Mouse (Mus musculus): Measurements from ENCODE around the gene Lmbr1l. TPM values are rescaled to one million over a fixed set of nuclear protein-coding genes. Genes with fewer than 3 reads are reported as not detected.
A peak's percentile ranks its signal among the peaks of the same experiment; 100 is the strongest.

The Lmbr1l gene
- polyA plus RNA-seq, 3 experiments from 2014 or later: 17.3 to 46.9 (median 39.3) TPM

GRCm38 (mm10) chr15:98895635-98896589, 22.1 kb downstream of the Lmbr1l start:
- no peak for ATAC-seq

- ATAC-seq: no peak
These were observed 23.0 kb downstream of the Lmbr1l start for GRCm38 (mm10) chr15:98894746-98895634.

GRCm38 (mm10) chr15:98893940-98894745, 23.9 kb downstream of the Lmbr1l start, which contains the start of gene Rhebl1:
Gene Rhebl1 (minus strand): TSS chr15:98894540.
- peak; percentile 24 for ATAC-seq

DNA sequence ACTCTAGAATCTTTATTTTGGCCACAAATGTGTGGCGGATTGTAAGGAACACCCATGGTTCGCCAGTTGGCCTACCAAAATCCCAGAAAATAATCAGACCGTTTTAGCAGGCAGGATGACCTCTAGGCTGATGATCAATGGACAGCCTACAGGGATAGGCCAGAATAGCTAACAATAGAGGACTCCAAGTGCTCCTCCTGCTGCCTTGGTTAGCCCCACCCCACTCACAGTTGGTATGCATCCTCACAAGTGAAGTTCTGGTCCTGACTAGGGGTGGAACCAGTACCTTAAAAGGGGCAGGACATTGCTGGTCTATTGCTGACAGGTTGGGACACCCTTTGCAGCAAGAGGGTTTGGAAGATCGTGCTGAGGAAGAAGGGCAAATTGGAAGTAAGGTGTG, 25.0 kb downstream of the Lmbr1l start:
- no peak for ATAC-seq

DNA sequence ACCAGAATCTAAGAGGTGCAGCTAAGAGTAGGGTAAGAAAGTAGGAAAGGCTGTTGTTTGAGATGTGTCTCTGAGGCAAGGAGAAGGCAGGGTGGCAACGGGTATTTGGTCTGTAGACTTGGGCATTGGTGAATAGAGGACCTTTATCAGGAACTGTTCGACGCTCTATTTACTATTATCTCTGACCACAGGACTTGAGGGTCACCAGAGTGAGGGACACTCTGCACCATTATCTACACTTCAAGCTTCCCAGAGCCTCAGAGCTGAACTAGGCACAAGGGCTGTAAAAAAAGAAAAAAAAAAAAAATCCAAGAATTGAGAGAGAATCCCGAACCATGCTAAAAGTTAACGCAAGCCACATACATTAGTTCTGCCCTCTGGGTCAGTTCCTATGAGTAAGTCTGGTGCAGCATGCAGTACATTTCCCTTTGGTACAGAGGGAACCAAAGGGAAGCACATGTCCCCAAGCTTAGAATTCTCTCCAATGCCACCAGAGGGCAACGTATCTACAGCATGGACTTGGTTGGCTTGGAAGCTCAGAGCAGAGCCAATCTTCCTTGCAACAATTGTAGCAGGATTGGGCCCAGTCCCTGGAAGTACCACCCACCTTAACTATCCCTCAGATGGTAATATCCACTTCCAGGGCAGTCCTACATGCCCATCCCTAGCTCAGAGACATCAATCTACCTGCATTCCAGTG, 26.0 kb downstream of the Lmbr1l start:
- ATAC-seq: peak; percentile 79

DNA sequence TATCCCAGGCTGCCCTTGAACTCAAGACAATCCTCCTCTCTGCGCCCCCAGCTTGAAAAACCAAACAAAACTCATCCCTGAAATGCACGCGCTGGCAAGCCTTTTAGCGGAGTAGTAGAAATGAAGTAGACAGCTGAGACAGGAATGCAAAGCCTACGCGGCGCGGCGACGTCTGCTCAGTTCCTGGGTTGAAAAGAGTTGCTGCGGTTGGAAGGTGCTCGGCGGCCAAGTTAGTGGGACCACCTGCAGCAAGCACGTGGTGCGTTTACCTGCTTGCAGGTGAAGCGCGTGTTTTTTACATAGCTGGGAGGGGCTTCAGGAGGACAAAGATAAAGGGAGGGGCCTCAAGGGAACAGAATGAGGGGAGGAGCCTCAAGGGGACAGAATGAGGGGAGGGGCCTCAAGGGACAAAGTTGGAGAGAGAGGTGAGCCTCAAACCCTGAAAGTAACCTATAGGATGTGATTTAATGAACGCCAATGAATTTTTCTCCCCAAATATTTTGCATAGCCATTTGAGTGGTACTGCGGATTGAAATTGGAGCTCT, 26.8 kb downstream of the Lmbr1l start:
- ATAC-seq: no peak

DNA sequence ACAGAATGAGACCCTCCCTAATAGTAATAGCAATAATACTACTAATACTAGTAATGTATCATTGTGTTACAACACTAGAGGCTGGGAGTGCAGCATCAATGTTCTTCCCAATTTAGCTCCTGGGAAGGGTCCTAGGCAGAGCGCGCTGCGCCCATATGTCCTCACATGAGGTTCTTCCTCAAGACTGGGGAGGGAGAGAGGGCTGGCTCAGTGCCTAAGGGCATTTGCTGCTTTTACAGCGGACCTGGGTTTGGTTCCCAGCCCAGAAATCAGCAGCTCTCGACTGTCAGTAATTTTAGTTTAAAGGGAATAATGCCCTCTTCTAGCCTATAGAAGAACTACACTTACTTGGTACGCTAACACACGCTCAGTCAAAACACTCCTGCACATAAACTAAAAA, 30.5 kb downstream of the Lmbr1l start:
- ATAC-seq: no peak

DNA sequence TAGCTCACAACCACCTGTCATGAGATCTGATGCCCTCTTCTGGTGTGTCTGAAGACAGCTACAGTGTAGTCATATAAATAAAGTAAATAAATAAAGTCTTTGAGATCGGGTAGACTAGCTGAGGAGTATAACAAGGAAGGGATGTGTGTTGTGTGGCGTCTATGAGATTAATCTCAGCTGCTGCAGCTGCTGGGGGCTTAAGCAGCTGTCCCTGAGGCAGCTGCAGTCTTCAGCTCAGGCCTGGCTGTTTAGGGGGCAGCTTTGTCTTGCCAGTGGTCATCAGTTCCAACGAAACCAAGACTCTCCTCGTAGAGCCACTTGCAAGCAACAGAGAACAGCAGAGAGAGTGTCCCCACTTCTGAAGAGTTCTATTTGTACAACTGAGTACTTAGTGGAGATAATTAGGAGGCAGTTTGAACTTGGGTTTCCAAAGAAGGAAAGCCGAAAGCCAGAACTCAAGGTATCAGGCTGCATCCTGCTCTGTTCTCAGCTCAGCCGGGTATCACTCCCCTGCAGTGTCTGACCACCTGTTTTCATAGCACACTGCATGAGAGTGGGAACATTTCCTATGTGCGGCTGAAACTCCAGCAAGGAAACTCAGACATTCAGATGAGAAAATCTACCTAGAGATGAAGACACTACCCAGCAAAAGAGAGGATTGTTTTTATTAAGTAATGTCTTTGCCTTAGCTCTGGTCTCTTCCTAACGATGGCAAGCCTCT, 31.2 kb downstream of the Lmbr1l start:
- no peak for ATAC-seq

DNA sequence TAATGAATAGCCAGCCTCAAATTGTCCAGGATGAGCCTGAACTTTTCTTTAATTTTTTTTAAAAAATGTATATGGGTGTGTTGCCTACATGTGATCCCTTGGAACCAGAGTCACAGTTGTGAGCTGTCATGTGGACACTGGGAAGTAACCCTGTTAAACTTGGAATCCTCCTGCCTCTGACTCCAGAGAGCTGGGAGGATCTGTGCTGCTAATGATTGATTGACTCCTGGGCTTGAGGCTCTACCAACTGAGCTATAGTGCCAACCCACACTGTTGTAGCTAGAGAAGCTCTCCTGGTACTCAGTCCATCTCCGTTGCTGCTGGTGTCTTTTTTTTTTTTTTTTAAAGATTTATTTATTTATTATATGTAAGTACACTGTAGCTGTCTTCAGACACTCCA, 33.9 kb downstream of the Lmbr1l start:
- ATAC-seq: no peak

DNA sequence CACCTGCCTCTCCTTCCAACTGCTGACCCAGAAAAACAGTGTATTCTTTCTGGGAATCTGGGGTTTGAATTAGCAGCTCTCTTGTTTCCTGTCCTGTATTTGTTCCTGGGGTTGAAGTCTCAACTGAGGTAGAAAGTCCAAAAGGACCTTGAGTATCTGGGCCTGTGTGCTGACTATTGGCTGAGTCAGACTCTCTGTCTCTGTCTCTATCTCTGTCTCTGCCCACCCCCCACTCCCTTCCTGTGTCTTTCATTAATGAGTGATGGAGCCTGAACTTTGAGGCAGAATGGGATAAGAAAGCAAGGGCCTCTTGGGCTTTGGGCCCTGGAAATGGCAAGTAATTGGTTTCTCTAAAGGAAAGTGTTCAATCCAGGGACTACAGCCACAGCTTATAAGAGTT, 34.4 kb downstream of the Lmbr1l start:
- no peak for ATAC-seq

GRCm38 (mm10) chr15:98881656-98882008, 36.4 kb downstream of the Lmbr1l start:
- no peak for ATAC-seq

DNA sequence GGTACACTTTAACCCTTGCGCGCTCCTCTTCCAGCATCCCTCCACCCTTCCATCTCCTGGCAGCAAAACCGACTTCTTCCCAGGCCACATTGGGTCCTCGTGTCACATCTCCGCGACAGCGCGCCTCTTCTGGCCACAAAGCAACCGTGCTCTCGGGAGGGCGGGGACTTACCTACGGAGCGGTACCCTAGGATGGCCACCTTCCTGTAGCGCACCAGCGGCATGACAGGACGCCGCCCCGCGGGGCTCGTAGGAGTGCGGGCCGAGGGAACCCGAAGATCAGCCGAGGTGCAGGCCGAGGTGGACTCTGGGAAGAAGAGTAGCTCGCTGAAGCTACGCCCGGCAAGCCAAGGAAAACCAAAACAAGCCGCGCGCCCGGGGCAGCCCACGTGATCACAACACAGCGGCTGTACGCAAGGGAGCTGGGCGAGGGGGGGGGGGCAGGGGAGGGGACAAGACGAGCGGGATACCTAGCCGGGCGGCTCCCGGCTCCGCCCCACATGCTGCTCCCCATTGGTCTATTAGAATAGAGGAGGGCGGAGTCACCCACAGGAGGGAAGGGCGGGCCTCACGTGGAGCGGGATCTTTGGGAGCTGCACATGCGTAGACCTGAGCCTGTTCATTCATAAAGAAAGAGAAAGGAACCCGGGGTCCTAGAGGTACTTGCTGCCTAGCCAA, 36.9 kb downstream of the Lmbr1l start:
- peak; percentile 85 for ATAC-seq

DNA sequence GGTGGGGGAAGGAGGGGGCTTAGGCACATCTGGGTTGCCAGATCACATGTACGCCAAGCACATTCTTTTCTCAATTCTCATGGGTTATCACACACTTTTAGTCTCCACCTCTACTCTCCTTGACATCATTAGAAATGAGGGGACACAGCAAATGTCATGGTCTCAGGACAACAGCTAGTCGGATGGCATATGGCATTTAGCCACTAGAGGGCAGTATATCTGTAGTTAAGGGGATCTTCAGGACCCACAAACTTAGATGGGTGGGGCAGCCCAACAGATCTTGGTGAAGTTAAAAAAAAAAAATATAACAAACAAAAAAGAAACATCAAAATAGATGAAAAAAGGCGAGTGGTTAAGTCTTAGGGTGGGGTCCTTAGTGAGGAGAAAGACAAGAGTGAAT, 40.7 kb downstream of the Lmbr1l start:
- ATAC-seq: no peak

DNA sequence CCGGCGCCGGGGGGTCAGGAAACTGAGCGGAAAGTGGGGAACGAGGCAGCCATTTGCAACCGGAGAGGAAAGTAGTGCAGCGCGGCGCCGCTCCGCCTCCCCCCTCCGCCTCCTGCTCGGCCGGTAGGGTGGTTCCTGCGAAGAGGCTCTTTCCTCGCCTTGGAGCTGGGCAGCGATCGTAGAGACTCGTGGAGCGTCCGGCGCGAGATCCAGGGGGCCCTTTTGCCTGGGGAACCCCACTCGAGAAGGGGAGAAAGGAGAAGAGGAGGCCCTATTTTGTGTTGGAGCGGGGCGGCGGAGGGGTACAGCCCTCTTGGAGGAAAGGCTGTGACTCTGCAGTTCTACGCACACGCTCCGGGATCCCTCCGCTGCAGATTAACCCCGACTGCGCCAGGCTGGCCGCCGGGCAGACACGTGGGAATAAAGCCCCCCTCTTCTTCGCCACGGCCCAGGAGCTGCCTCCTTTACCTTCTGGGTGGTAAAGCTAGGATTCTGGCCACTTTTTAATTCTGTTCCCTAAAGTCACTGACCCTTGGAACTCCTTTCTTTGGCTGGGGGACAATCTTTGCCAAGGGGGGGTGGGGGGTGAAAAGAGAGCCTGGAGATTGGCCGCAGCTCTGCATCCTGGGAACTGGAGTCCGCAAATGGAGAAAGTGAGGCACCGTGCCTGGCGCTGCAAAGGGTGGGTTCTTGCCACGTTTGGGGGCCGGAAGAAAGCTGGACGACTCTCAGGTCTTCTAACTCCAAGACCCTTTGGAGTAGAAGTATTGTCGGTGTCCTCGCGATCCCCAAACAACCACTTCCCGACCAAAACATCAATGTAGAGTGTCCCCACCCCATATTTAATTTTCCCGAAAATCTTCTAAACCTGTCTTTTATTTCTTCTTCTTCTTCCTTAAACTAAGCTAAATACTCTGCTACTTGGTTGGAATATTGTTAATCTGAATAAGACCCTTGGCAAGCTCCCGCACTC, 45.8 kb downstream of the Lmbr1l start:
- peak; percentile 70 for ATAC-seq

DNA sequence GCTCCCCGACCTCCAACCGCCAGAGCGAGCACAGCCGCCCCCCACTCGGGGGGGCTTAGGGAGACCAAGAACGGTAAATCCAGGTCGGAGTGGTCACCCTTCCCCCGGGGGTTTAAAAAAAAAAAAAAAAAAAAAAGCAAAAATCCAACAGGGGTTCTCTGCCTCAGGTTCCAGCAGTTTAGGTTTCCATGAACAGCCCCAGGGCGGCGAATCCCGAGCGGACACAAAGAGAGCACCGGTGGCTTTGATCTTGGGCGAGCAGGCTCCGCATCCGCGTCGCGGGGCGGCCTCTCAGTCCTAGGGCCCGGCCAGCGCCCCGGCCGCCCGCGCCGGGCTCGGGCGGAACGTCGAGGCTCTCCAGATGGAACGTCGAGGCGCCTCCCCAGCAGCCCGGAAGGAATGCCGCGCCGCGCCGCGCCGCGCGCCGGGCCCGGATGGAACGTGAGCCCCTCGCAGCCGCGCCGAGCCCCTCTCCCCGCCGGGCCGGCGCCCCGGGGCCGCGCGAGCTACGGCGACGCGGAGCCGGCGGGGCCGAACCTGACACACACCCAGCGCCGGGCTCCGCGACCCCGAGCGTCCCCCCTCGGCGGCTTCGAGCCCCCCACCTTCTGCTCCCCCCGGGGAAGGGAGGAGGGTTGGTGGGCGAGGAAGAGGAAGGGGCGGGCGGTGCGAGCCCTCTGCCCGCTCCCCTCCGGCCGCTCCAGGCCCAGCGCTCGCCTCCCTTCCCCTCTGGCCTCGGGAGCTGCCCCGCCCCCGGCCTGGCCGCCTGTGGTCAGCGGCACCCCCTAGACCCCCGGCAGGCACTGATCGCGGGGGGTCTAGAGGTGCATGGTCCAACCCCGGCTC, 46.7 kb downstream of the Lmbr1l start, which contains the start of gene Kmt2d:
Gene Kmt2d (minus strand): TSS at position 135 of the 846 bp plus-strand sequence.
- peak; percentile 10 for ATAC-seq

- ATAC-seq: no peak
These were observed 47.6 kb downstream of the Lmbr1l start for GRCm38 (mm10) chr15:98870179-98871069.
